Mouse (Mus musculus): ENCODE measurements around the gene Dnmt1. TPM values are rescaled to one million over a fixed set of nuclear protein-coding genes. Genes with fewer than 3 reads are reported as not detected.

The Dnmt1 gene
- polyA plus RNA-seq, 1 experiment from 2014 or later = 82.9 TPM

GRCm38 (mm10) chr9:20862225-20862624 lies 97.5 kb downstream of the Dnmt1 start:
- Histone ChIP-seq H3K9ac (ENCODE audit: low read depth, low read length) (no peak overlapping the region), H3K9me3 (ENCODE audit: control insufficient read depth, low read length) (no peaks in the 10 kb centered on the region), H3K36me3 (ENCODE audit: control insufficient read depth, insufficient read depth, low read length) (no peaks in the 10 kb centered on the region), H3K4me2 (replicated peaks; ENCODE audit: low read depth, low read length) (no peak overlapping the region), H3K27me3 (ENCODE audit: control insufficient read depth, insufficient read depth, low read length) (0 out of 2 replicates have a peak, but pooled peaks cover 2% of the 10 kb centered on the region), H3K27ac (ENCODE audit: low read depth, low read length) (no peak overlapping the region), H3K4me3 (ENCODE audit: low read depth, low read length) (no peak overlapping the region), H3K4me1 (replicated peaks; ENCODE audit: control insufficient read depth, insufficient read depth, low read length) (no peaks in the 10 kb centered on the region)
- DNase-seq (ENCODE audit: low spot score) (no peak), ATAC-seq (ENCODE audit: low FRiP score) (no peak)
- WGBS = 61% methylated on average over 4 of the region's 4 CpGs

- Histone ChIP-seq H3K4me3 (ENCODE audit: low read depth, low read length) (no peak overlapping the region), H3K27ac (ENCODE audit: low read depth, low read length) (no peak overlapping the region), H3K4me2 (replicated peaks; ENCODE audit: low read depth, low read length) (no peak overlapping the region), H3K9me3 (ENCODE audit: control insufficient read depth, low read length) (no peaks in the 10 kb centered on the region), H3K27me3 (ENCODE audit: control insufficient read depth, insufficient read depth, low read length) (0 out of 2 replicates have a peak, but pooled peaks cover 2% of the 10 kb centered on the region), H3K36me3 (ENCODE audit: control insufficient read depth, insufficient read depth, low read length) (no peaks in the 10 kb centered on the region), H3K9ac (ENCODE audit: low read depth, low read length) (no peak overlapping the region), H3K4me1 (replicated peaks; ENCODE audit: control insufficient read depth, insufficient read depth, low read length) (no peaks in the 10 kb centered on the region)
- DNase-seq (ENCODE audit: low spot score) (peak; percentile 69), ATAC-seq (ENCODE audit: low FRiP score) (no peak)
- WGBS = 13% methylated on average over 4 of the region's 4 CpGs
Observed at GRCm38 (mm10) chr9:20861821-20862220, 97.9 kb downstream of the Dnmt1 start.

GRCm38 (mm10) chr9:20859926-20860325 lies 99.8 kb downstream of the Dnmt1 start:
- ATAC-seq (ENCODE audit: low FRiP score) (no peak), DNase-seq (ENCODE audit: low spot score) (no peak)
- no peak overlapping the region for H3K4me3 ChIP-seq (ENCODE audit: low read depth, low read length)
- no peak overlapping the region for H3K4me2 ChIP-seq (replicated peaks; ENCODE audit: low read depth, low read length)
- H3K9me3 ChIP-seq (ENCODE audit: control insufficient read depth, low read length) = no peaks in the 10 kb centered on the region
- no peaks in the 10 kb centered on the region for H3K4me1 ChIP-seq (replicated peaks; ENCODE audit: control insufficient read depth, insufficient read depth, low read length)
- no peak overlapping the region for H3K27ac ChIP-seq (ENCODE audit: low read depth, low read length)
- WGBS = 58% methylated on average over 6 of the region's 6 CpGs
- H3K27me3 ChIP-seq (ENCODE audit: control insufficient read depth, insufficient read depth, low read length) = no peaks in the 10 kb centered on the region
- H3K36me3 ChIP-seq (ENCODE audit: control insufficient read depth, insufficient read depth, low read length) = no peaks in the 10 kb centered on the region
- no peak overlapping the region for H3K9ac ChIP-seq (ENCODE audit: low read depth, low read length)

Other genes with a start within 250 kb of the Dnmt1 start
- gene Olfm2, start 213.5 kb downstream of the Dnmt1 start, polyA plus RNA-seq (2014; fragmentation: Nextera tagmentation; extraction: Ambion mirVana) = 64.4 and 65.1 TPM in 2 replicates
- 0.32 and 0.66 TPM in 2 replicates for gene Col5a3, start 144.8 kb downstream of the Dnmt1 start, polyA plus RNA-seq (2014; fragmentation: Nextera tagmentation; extraction: Ambion mirVana)
- not detected in 2 replicates for gene Rdh8, start 141.4 kb downstream of the Dnmt1 start, polyA plus RNA-seq (2014; fragmentation: Nextera tagmentation; extraction: Ambion mirVana)
- 0.59 and 0.97 TPM in 2 replicates for gene A230050P20Rik, start 91.2 kb downstream of the Dnmt1 start, polyA plus RNA-seq (2014; fragmentation: Nextera tagmentation; extraction: Ambion mirVana)
- gene Angptl6, start 80.2 kb downstream of the Dnmt1 start, polyA plus RNA-seq (2014; fragmentation: Nextera tagmentation; extraction: Ambion mirVana) = 4.3 and 4.9 TPM in 2 replicates
- 55.9 and 57.8 TPM in 2 replicates for gene Ppan, start 71.7 kb downstream of the Dnmt1 start, polyA plus RNA-seq (2014; fragmentation: Nextera tagmentation; extraction: Ambion mirVana)
- gene Eif3g, start 61.3 kb downstream of the Dnmt1 start, polyA plus RNA-seq (2014; fragmentation: Nextera tagmentation; extraction: Ambion mirVana) = 342 and 364 TPM in 2 replicates
- gene S1pr2, start 16.9 kb upstream of the Dnmt1 start, polyA plus RNA-seq (2014; fragmentation: Nextera tagmentation; extraction: Ambion mirVana) = 23.4 TPM in 2 replicates
- 120 and 132 TPM in 2 replicates for gene Mrpl4, start 42.9 kb upstream of the Dnmt1 start, polyA plus RNA-seq (2014; fragmentation: Nextera tagmentation; extraction: Ambion mirVana)
- 4.3 and 4.5 TPM in 2 replicates for gene Icam1, start 56.1 kb upstream of the Dnmt1 start, polyA plus RNA-seq (2014; fragmentation: Nextera tagmentation; extraction: Ambion mirVana)
- gene Icam4, start 69.5 kb upstream of the Dnmt1 start, polyA plus RNA-seq (2014; fragmentation: Nextera tagmentation; extraction: Ambion mirVana) = 5.4 and 5.7 TPM in 2 replicates
- gene Icam5, start 72.2 kb upstream of the Dnmt1 start, polyA plus RNA-seq (2014; fragmentation: Nextera tagmentation; extraction: Ambion mirVana) = 0.24 TPM in 1 of 2 replicates, not detected in the other
- 0.45 and 2.7 TPM in 2 replicates for gene Zglp1, start 107.2 kb upstream of the Dnmt1 start, polyA plus RNA-seq (2014; fragmentation: Nextera tagmentation; extraction: Ambion mirVana)
- 0.40 and 1.0 TPM in 2 replicates for gene Gm49373, start 113.2 kb upstream of the Dnmt1 start, polyA plus RNA-seq (2014; fragmentation: Nextera tagmentation; extraction: Ambion mirVana)
- gene Fdx1l, start 113.7 kb upstream of the Dnmt1 start, polyA plus RNA-seq (2014; fragmentation: Nextera tagmentation; extraction: Ambion mirVana) = 46.1 and 53.2 TPM in 2 replicates
- 2.0 and 2.3 TPM in 2 replicates for gene Gm38431, start 132.1 kb upstream of the Dnmt1 start, polyA plus RNA-seq (2014; fragmentation: Nextera tagmentation; extraction: Ambion mirVana)
- gene Raver1, start 132.1 kb upstream of the Dnmt1 start, polyA plus RNA-seq (2014; fragmentation: Nextera tagmentation; extraction: Ambion mirVana) = 60.2 and 60.7 TPM in 2 replicates
- 6.9 and 8.0 TPM in 2 replicates for gene Tyk2, start 171.4 kb upstream of the Dnmt1 start, polyA plus RNA-seq (2014; fragmentation: Nextera tagmentation; extraction: Ambion mirVana)
- 306 and 307 TPM in 2 replicates for gene Cdc37, start 190.1 kb upstream of the Dnmt1 start, polyA plus RNA-seq (2014; fragmentation: Nextera tagmentation; extraction: Ambion mirVana)
- gene Pde4a, start 205.8 kb upstream of the Dnmt1 start, polyA plus RNA-seq (2014; fragmentation: Nextera tagmentation; extraction: Ambion mirVana) = 5.2 and 5.7 TPM in 2 replicates